Mouse (Mus musculus) adrenal gland, adult 2 months (tissue): ENCODE measurements around the gene Ddx39. TPM values are rescaled to one million over a fixed set of nuclear protein-coding genes. Genes with fewer than 3 reads are reported as not detected.

Experiments
- DNase-seq: peaks from one replicate; pipeline ENCODE4 v3.0.0; 2021
- long read RNA-seq: library from polyadenylated mRNA; stranded (forward); transcript quantifications from one replicate; pipeline ENCODE4 v2.0.0, GENCODE M21; 2021
- polyA plus RNA-seq: library from polyadenylated mRNA; depleted of rRNA; stranded (reverse); fragments of >200 nt; gene quantifications from 2 replicates; pipeline ENCODE4 v1.2.3, GENCODE M21; 2012; rRNA removed
- total RNA-seq, 2 experiments: library from RNA; stranded (reverse); gene quantifications; 2 replicates each; pipeline ENCODE4 v1.2.3; 2021

Ddx39 gene
- 10 to 100 TPM; 15.3 to 20.9 TPM for total RNA-seq
- 13.4 and 14.1 TPM in 2 replicates for polyA plus RNA-seq
- long read RNA-seq, transcript Ddx39-201 (11 exons, 1,656 nt): major isoform, 21 of 31 reads
- long read RNA-seq, partial matches to known transcripts: 2 of 31 reads
- long read RNA-seq, other reads (novel, unspliced or antisense): 4 of 31 reads

- peak; percentile 98 for DNase-seq
Observed at GRCm38 (mm10) chr8:83715031-83715690, at the start of gene Ddx39. Gene Ddx39 (plus strand): TSS chr8:83715177.

GRCm38 (mm10) chr8:83665969-83666865, 48.8 kb upstream of the Ddx39 start, which contains the start of gene Ptger1:
Gene Ptger1 (plus strand): TSS chr8:83666678.
- peak; percentile 71 for DNase-seq

GRCm38 (mm10) chr8:83666866-83667234, 48.1 kb upstream of the Ddx39 start:
- no peak for DNase-seq

GRCm38 (mm10) chr8:83667526-83667925, 47.5 kb upstream of the Ddx39 start:
- DNase-seq: no peak

- peak; percentile 81 for DNase-seq
Observed at GRCm38 (mm10) chr8:83668010-83668916, 46.7 kb upstream of the Ddx39 start.

GRCm38 (mm10) chr8:83669013-83669412, 46.0 kb upstream of the Ddx39 start:
- DNase-seq: peak; percentile 47

GRCm38 (mm10) chr8:83672936-83673335, 42.0 kb upstream of the Ddx39 start:
- DNase-seq: no peak

GRCm38 (mm10) chr8:83674497-83674896, 40.5 kb upstream of the Ddx39 start:
- no peak for DNase-seq

GRCm38 (mm10) chr8:83679866-83680265, 35.1 kb upstream of the Ddx39 start:
- DNase-seq: no peak

GRCm38 (mm10) chr8:83680603-83681002, 34.4 kb upstream of the Ddx39 start:
- no peak for DNase-seq

- no peak for DNase-seq
Observed at GRCm38 (mm10) chr8:83681099-83681498, 33.9 kb upstream of the Ddx39 start.

- DNase-seq: no peak
Observed at GRCm38 (mm10) chr8:83684517-83684916, 30.5 kb upstream of the Ddx39 start.

GRCm38 (mm10) chr8:83689264-83689663, 25.7 kb upstream of the Ddx39 start:
- DNase-seq: no peak

- DNase-seq: peak; percentile 50
Observed at GRCm38 (mm10) chr8:83693609-83694236, 21.3 kb upstream of the Ddx39 start.

GRCm38 (mm10) chr8:83694369-83695160, 20.4 kb upstream of the Ddx39 start:
- DNase-seq: no peak

- DNase-seq: no peak
Observed at GRCm38 (mm10) chr8:83695351-83696106, 19.4 kb upstream of the Ddx39 start.

- peak; percentile 92 for DNase-seq
Observed at GRCm38 (mm10) chr8:83697374-83698220, 17.4 kb upstream of the Ddx39 start.

GRCm38 (mm10) chr8:83698291-83698660, 16.7 kb upstream of the Ddx39 start:
- DNase-seq: peak; percentile 63
